Mouse (Mus musculus): Measurements from ENCODE around the gene Taar3. TPM values are rescaled to one million over a fixed set of nuclear protein-coding genes. Genes with fewer than 3 reads are reported as not detected.

The Taar3 gene
- total RNA-seq (2023): not detected

GRCm38 (mm10) chr10:23949508-23950005 is at the start of gene Taar3:
TSS of gene Taar3 (plus strand) at chr10:23949558.

GRCm38 (mm10) chr10:23920056-23920455 is 29.3 kb upstream of the Taar3 start, which contains the start of gene Taar1:
TSS of gene Taar1 (plus strand) at chr10:23920356.

GRCm38 (mm10) chr10:23938312-23938711 is 11.0 kb upstream of the Taar3 start, which contains the start of gene Taar2:
TSS of gene Taar2 (plus strand) at chr10:23938572.

GRCm38 (mm10) chr10:23960444-23960915 is 11.1 kb downstream of the Taar3 start, which contains the start of gene Taar4:
TSS of gene Taar4 (plus strand) at chr10:23960494.

GRCm38 (mm10) chr10:23970656-23971165 is 21.4 kb downstream of the Taar3 start, which contains the start of gene Taar5:
TSS of gene Taar5 (plus strand) at chr10:23970706.

GRCm38 (mm10) chr10:23985546-23985945 is 36.2 kb downstream of the Taar3 start, which contains the start of gene Taar6:
TSS of gene Taar6 (minus strand) at chr10:23985646.

GRCm38 (mm10) chr10:23993381-23993780 is 44.0 kb downstream of the Taar3 start, which contains the start of gene Taar7a:
TSS of gene Taar7a (minus strand) at chr10:23993481.

GRCm38 (mm10) chr10:23999639-24000038 is 50.3 kb downstream of the Taar3 start, which contains the start of gene Taar7b:
TSS of gene Taar7b (plus strand) at chr10:23999939.

Other genes starting within 250 kb of the Taar3 start
- gene Rps12, start 162.3 kb upstream of the Taar3 start, total RNA-seq (2023): 1,357 TPM
- not detected for gene Slc18b1, start 152.6 kb upstream of the Taar3 start, total RNA-seq (2023)
- gene Vnn3, start 98.1 kb upstream of the Taar3 start, total RNA-seq (2023): not detected
- gene Vnn1, start 54.9 kb upstream of the Taar3 start, total RNA-seq (2023): not detected
- not detected for gene Taar1, start 29.2 kb upstream of the Taar3 start, total RNA-seq (2023)
- not detected for gene Taar2, start 11.0 kb upstream of the Taar3 start, total RNA-seq (2023)
- not detected for gene Taar4, start 10.9 kb downstream of the Taar3 start, total RNA-seq (2023)
- gene Taar5, start 21.1 kb downstream of the Taar3 start, total RNA-seq (2023): not detected
- gene Taar6, start 36.1 kb downstream of the Taar3 start, total RNA-seq (2023): not detected
- not detected for gene Taar7a, start 43.9 kb downstream of the Taar3 start, total RNA-seq (2023)
- gene Taar7b, start 50.4 kb downstream of the Taar3 start, total RNA-seq (2023): not detected
- not detected for gene Taar7d, start 77.7 kb downstream of the Taar3 start, total RNA-seq (2023)
- not detected for gene Taar7e, start 88.1 kb downstream of the Taar3 start, total RNA-seq (2023)
- not detected for gene Taar7f, start 100.0 kb downstream of the Taar3 start, total RNA-seq (2023)
- gene Taar8a, start 126.9 kb downstream of the Taar3 start, total RNA-seq (2023): not detected
- not detected for gene Taar8b, start 142.7 kb downstream of the Taar3 start, total RNA-seq (2023)
- not detected for gene Taar8c, start 152.4 kb downstream of the Taar3 start, total RNA-seq (2023)
- gene Taar9, start 160.0 kb downstream of the Taar3 start, total RNA-seq (2023): not detected
- gene Stx7, start 199.7 kb downstream of the Taar3 start, total RNA-seq (2023): 38.6 TPM